Mouse (Mus musculus) megakaryocyte progenitor cell, adult 5-6 weeks (primary cell): Measurements from ENCODE around the gene Phactr1. TPM values are rescaled to one million over a fixed set of nuclear protein-coding genes. Genes with fewer than 3 reads are reported as not detected.
A peak's percentile ranks its signal among the peaks of the same experiment; 100 is the strongest.

Experiments
- ATAC-seq: replicated peaks from 2 replicates; pipeline ENCODE4 v1.8.0; 2016; ENCODE audit warnings: mild to moderate bottlenecking, moderate TSS enrichment, inconsistent platforms; ENCODE audit not compliant: poor library complexity
- total RNA-seq, 2 experiments: library from RNA; stranded (forward) in 1 of 2; stranded (reverse) in 1 of 2; fragments of 157-497, 149-512 nt in 1 of 2; fragments of 200-1000 nt in 1 of 2; gene quantifications; 2 replicates each; pipeline versions ENCODE4 v1.2.3 to v1.2.4; 2015 to 2017

Phactr1 gene
- total RNA-seq, 2 experiments from 2014 or later = 0.20 TPM; not detected in 1

- no peak for ATAC-seq
Observed at GRCm38 (mm10) chr13:42853900-42854595, 173.6 kb downstream of the Phactr1 start.

- ATAC-seq = peak; percentile 81
Observed at GRCm38 (mm10) chr13:42866162-42866941, 185.9 kb downstream of the Phactr1 start.

GRCm38 (mm10) chr13:42867026-42867425 is 186.6 kb downstream of the Phactr1 start:
- ATAC-seq = no peak

GRCm38 (mm10) chr13:42872125-42872524 is 191.7 kb downstream of the Phactr1 start:
- no peak for ATAC-seq

- ATAC-seq = no peak
Observed at GRCm38 (mm10) chr13:42878346-42878745, 197.9 kb downstream of the Phactr1 start.

GRCm38 (mm10) chr13:42884033-42884724 is 203.8 kb downstream of the Phactr1 start:
- no peak for ATAC-seq

- no peak for ATAC-seq
Observed at GRCm38 (mm10) chr13:42884725-42885115, 204.3 kb downstream of the Phactr1 start.

GRCm38 (mm10) chr13:42887701-42888100 is 207.3 kb downstream of the Phactr1 start:
- no peak for ATAC-seq

- no peak for ATAC-seq
Observed at GRCm38 (mm10) chr13:42889516-42890474, 209.4 kb downstream of the Phactr1 start.

- ATAC-seq = no peak
Observed at GRCm38 (mm10) chr13:42890651-42891050, 210.2 kb downstream of the Phactr1 start.

GRCm38 (mm10) chr13:42894016-42894415 is 213.6 kb downstream of the Phactr1 start:
- no peak for ATAC-seq

GRCm38 (mm10) chr13:42894598-42894997 is 214.2 kb downstream of the Phactr1 start:
- no peak for ATAC-seq

GRCm38 (mm10) chr13:42895980-42896379 is 215.6 kb downstream of the Phactr1 start:
- no peak for ATAC-seq

GRCm38 (mm10) chr13:42899611-42900010 is 219.2 kb downstream of the Phactr1 start:
- ATAC-seq = no peak

- ATAC-seq = no peak
Observed at GRCm38 (mm10) chr13:42901837-42902236, 221.4 kb downstream of the Phactr1 start.

GRCm38 (mm10) chr13:42902859-42903258 is 222.4 kb downstream of the Phactr1 start:
- no peak for ATAC-seq

GRCm38 (mm10) chr13:42905818-42906217 is 225.4 kb downstream of the Phactr1 start:
- peak; percentile 58 for ATAC-seq

- no peak for ATAC-seq
Observed at GRCm38 (mm10) chr13:42906990-42907389, 226.6 kb downstream of the Phactr1 start.

- no peak for ATAC-seq
Observed at GRCm38 (mm10) chr13:42915081-42915480, 234.7 kb downstream of the Phactr1 start.

GRCm38 (mm10) chr13:42915851-42916193 is 235.4 kb downstream of the Phactr1 start:
- no peak for ATAC-seq
